Mouse (Mus musculus) hindbrain, embryonic 12.5 days (tissue): Measurements from ENCODE around the gene St7l. TPM values are rescaled to one million over a fixed set of nuclear protein-coding genes. Genes with fewer than 3 reads are reported as not detected.

ENCODE experiments used
- ATAC-seq: fragments of 200-750 bp; cut with Nextera tagmentation; 2 replicates; pipeline ENCODE4 v1.8.0; 2017; ENCODE audit warnings: moderate TSS enrichment; ENCODE audit not compliant: low FRiP score
- H3K27ac ChIP-seq: fragments of 300-500 bp; sonication (generic); 2 replicates; pipeline ENCODE4 v1.5.1; 2016; ENCODE audit warnings: mild to moderate bottlenecking
- H3K27me3 ChIP-seq: fragments of 300-500 bp; sonication (generic); 2 replicates; pipeline ENCODE4 v1.6.1; 2016; ENCODE audit warnings: mild to moderate bottlenecking
- H3K36me3 ChIP-seq: fragments of 300-500 bp; sonication (generic); 2 replicates; pipeline ENCODE4 v1.6.1; 2016; ENCODE audit warnings: mild to moderate bottlenecking
- H3K4me1 ChIP-seq: fragments of 300-500 bp; sonication (generic); 2 replicates; pipeline ENCODE4 v1.6.1; 2016
- H3K4me2 ChIP-seq: fragments of 300-500 bp; sonication (generic); replicated peaks from 2 replicates; pipeline ENCODE4 v1.6.1; 2016; ENCODE audit warnings: mild to moderate bottlenecking
- H3K4me3 ChIP-seq: fragments of 300-500 bp; sonication (generic); 2 replicates; pipeline ENCODE4 v1.5.1; 2016; ENCODE audit warnings: mild to moderate bottlenecking
- H3K9ac ChIP-seq: fragments of 300-500 bp; sonication (generic); 2 replicates; pipeline ENCODE4 v1.6.1; 2016; ENCODE audit warnings: mild to moderate bottlenecking, moderate library complexity
- H3K9me3 ChIP-seq: fragments of 300-500 bp; sonication (generic); replicated peaks from 2 replicates; pipeline ENCODE4 v1.6.1; 2016; ENCODE audit warnings: mild to moderate bottlenecking
- WGBS: fragments of 180-500 bp; shearing (Covaris S2); methylation state at CpG from one replicate; pipeline ENCODE4 v1.1.7; 2016; 5-methylcytosine and 5-hydroxymethylcytosine counted together
- polyA plus RNA-seq: library from polyadenylated mRNA; unstranded; fragments of >200 nt; fragmentation: Nextera tagmentation; extraction: Ambion mirVana; gene quantifications from 2 replicates; pipeline ENCODE4 v1.2.1, GENCODE M21; 2016

St7l gene
- polyA plus RNA-seq, 1 experiment from 2014 or later: 38.3 TPM

DNA sequence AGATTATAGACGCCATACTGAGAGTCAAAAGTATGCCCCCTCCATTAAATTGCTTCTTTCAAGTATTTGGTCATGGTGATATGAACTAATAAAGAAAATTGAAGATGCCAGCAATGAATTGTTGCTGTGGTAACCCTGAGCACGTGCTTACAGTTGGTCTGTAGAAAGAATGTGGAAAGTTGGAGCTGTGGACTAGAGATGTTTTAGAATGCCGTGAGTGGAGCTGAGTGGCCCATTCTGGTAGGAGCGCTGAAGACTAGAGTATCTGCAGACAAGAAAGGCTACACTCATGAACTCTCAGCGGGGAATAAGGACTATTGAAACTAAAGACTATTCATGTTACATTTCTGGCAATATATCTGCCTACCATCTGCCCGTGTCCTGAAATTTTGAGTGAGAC is 45.4 kb downstream of the St7l start:
- H3K36me3 ChIP-seq: peaks cover 18% of the 10 kb centered on the region
- no peaks in the 10 kb centered on the region for H3K4me1 ChIP-seq
- H3K9me3 ChIP-seq: no peaks in the 10 kb centered on the region
- ATAC-seq: no peak
- WGBS: 81% methylated on average over 6 of the region's 6 CpGs
- no peak overlapping the region for H3K9ac ChIP-seq
- H3K4me3 ChIP-seq: no peak overlapping the region
- H3K4me2 ChIP-seq: no peak overlapping the region
- no peak overlapping the region for H3K27ac ChIP-seq
- no peaks in the 10 kb centered on the region for H3K27me3 ChIP-seq

DNA sequence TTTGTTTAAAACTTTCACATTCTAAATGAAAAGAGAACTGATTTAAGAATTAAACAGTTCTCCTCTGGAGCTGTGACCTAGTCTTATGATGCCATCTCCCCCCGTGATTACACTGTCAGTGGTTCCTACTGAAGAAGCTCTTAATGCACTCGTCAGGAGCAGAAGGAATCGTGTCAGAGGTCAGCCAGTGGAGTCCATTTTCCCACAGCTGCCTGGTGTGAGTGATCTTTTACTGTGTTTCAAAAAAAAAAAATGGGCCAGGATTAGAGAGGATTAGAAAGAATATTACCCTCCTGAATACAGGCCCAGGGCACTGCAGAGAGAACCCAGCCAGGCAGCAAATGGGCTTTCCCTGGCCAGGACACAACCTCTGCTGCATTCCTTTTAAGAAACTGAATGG is 51.2 kb downstream of the St7l start:
- Histone ChIP-seq H3K4me2 (no peak overlapping the region), H3K27ac (no peak overlapping the region), H3K4me1 (no peaks in the 10 kb centered on the region), H3K27me3 (no peaks in the 10 kb centered on the region), H3K4me3 (no peak overlapping the region), H3K9ac (no peak overlapping the region), H3K9me3 (no peaks in the 10 kb centered on the region), H3K36me3 (peaks cover 10% of the 10 kb centered on the region)
- no peak for ATAC-seq
- WGBS: 41% methylated on average over 3 of the region's 3 CpGs

DNA sequence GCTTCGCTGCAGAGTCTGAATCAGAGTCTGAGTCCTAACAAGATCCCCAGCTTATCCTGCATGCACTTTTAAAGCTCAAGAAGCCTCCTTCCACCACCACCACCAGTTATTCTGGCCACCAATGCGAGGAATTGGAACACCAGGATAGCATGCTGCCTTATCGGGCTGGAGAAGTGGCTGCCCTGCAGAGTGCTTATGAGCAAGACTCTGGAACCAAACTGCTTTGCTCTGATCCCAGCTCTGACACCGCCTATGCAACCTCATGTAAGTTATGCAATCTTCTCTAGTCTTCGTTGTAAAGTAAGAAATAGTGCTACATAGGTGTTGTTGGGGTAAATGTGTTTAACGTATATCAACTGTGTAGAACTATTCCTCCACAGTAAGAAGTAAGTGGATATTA is 65.6 kb downstream of the St7l start:
- Histone ChIP-seq H3K27ac (no peak overlapping the region), H3K4me2 (no peak overlapping the region), H3K27me3 (no peaks in the 10 kb centered on the region), H3K4me3 (no peak overlapping the region), H3K36me3 (peaks cover 21% of the 10 kb centered on the region), H3K4me1 (no peaks in the 10 kb centered on the region), H3K9ac (no peak overlapping the region), H3K9me3 (no peaks in the 10 kb centered on the region)
- WGBS: 90% methylated on average over 6 of the region's 6 CpGs
- no peak for ATAC-seq

DNA sequence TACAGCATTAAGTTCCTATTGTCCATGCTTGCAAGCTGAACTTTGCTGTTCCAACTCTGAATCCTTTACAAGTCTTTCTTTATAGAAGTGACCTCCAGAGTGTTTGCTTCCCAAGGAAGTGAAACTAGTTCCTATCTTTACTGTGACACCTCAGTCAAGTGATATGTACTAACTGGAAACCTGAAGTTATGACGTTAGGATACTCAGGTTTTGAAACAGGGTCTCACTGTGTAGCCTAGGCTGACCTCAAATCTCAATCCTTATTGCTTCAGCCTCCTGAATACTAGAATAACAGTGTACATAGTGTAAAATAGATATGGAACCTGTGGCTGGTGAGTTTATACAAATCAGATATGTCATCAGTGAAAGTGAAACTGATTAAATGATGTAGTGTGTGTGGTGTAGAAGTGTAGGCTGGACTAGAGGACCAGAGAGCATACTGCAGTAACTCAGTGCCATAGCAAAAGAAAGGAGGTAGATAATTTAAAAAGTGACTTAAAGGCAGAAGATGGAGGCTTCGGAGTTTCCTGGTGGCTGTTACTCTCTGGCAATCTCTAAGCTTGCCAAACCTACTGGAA is 74.0 kb downstream of the St7l start:
- ATAC-seq: no peak
- H3K4me1 ChIP-seq: peaks cover 4% of the 10 kb centered on the region
- H3K36me3 ChIP-seq: 0 out of 2 replicates have a peak, but pooled peaks cover 6% of the 10 kb centered on the region
- H3K9ac ChIP-seq: no peak overlapping the region
- no peak overlapping the region for H3K4me2 ChIP-seq
- 87% methylated on average over 2 of the region's 2 CpGs for WGBS
- H3K4me3 ChIP-seq: no peak overlapping the region
- no peaks in the 10 kb centered on the region for H3K27me3 ChIP-seq
- H3K9me3 ChIP-seq: no peaks in the 10 kb centered on the region
- no peak overlapping the region for H3K27ac ChIP-seq

DNA sequence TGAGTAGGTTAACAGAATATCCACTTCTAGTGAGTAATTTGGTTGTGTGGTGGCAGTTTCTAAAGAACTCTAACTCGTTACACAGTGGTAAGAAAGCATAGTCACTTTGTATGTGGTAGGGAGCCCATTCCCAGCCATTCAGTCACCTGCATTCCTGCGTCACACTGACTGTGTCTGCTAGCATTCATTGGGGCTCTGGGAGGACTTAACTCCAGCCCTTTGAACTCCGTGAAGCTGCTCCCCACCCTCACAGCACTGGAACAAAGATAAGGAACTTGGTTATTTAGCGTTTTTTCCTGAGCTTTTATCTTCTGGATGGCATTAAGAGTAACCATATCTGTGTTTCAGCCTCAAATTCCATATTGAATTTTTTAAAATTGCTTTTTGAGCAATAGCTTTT is 74.5 kb downstream of the St7l start:
- 45% methylated on average over 4 of the region's 4 CpGs for WGBS

DNA sequence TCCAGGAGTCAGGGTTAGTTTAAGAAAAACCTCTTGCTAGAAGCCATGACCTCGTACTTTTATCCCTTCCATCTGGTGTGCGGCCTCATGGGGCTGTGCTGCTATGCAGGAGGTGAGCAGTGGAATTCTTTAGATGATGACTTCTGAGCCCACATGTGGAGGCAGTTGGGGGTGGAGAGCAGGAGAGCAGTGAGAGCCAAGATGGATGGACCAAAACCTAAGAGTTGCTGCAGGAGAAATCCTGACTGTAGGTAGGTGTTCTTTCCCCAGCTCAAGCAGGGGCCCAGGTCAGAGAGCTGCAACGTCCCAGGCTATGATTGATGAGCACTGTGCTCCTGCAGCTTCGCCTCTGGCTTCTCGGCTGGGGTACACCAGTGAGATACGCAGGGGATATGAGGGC is 76.9 kb downstream of the St7l start:
- WGBS: 37% methylated on average over 6 of the region's 6 CpGs
- Histone ChIP-seq H3K9ac (no peak overlapping the region), H3K27ac (no peak overlapping the region), H3K36me3 (peaks cover 4% of the 10 kb centered on the region; the same call in 1 of the 2 replicates), H3K4me3 (no peak overlapping the region), H3K9me3 (no peaks in the 10 kb centered on the region), H3K4me2 (no peak overlapping the region), H3K4me1 (peaks cover 13% of the 10 kb centered on the region), H3K27me3 (no peaks in the 10 kb centered on the region)
- no peak for ATAC-seq

More for the DNA sequence above, 74.5 kb downstream of the St7l start:
- H3K36me3 ChIP-seq: 0 out of 2 replicates have a peak, but pooled peaks cover 6% of the 10 kb centered on the region
- ATAC-seq: no peak
- no peaks in the 10 kb centered on the region for H3K9me3 ChIP-seq
- no peak overlapping the region for H3K27ac ChIP-seq
- H3K4me3 ChIP-seq: no peak overlapping the region
- no peaks in the 10 kb centered on the region for H3K27me3 ChIP-seq
- H3K4me1 ChIP-seq: peaks cover 9% of the 10 kb centered on the region
- H3K9ac ChIP-seq: no peak overlapping the region
- no peak overlapping the region for H3K4me2 ChIP-seq

DNA sequence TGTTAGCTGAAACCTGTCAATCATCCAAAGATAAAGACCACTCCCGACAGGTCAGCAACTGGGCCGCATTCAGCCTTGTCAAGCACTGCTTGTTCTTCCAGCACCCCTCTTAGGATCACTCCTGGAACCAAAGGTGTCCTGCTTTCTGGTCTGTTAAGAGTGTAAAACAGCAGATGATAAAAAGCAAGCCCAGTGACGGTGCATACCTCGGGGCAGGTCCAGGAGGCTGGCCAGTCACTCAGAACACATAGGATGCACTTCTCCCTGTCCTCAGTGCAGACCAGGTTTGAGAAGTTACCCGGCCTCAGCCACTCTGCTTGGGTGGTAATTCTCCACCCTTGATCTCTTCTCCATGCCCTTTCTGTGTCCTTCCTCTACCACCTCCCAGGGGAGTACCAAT is 78.9 kb downstream of the St7l start:
- Histone ChIP-seq H3K4me1 (peaks cover 13% of the 10 kb centered on the region), H3K9ac (no peak overlapping the region), H3K27ac (no peak overlapping the region), H3K9me3 (no peaks in the 10 kb centered on the region), H3K27me3 (no peaks in the 10 kb centered on the region), H3K36me3 (peaks cover 20% of the 10 kb centered on the region), H3K4me2 (no peak overlapping the region), H3K4me3 (no peak overlapping the region)
- WGBS: 55% methylated on average over 5 of the region's 5 CpGs
- ATAC-seq: no peak

DNA sequence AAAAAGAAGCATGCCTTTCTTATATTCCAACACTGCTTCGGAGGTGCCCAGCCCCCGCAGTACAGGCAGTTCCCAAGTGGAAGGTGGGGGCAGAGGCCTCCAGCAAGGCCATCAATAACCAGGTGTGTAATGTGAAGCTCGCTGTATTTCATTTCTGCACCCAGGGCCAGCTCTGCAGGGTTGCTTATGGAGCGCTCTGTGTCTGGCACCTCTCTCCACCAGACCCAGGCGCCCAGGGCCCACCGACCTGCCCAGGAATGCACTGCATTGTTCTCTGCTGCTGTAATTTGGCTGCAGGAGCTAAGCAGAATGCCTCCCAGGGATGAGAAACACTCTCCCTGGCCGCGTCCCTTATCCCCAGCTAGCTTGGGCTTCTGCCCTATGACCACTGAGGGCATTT is 79.5 kb downstream of the St7l start:
- 37% methylated on average over 8 of the region's 8 CpGs for WGBS
- H3K9ac ChIP-seq: no peak overlapping the region
- peak overlapping the region; percentile 41; the same call in 1 of the 2 replicates for H3K27ac ChIP-seq

DNA sequence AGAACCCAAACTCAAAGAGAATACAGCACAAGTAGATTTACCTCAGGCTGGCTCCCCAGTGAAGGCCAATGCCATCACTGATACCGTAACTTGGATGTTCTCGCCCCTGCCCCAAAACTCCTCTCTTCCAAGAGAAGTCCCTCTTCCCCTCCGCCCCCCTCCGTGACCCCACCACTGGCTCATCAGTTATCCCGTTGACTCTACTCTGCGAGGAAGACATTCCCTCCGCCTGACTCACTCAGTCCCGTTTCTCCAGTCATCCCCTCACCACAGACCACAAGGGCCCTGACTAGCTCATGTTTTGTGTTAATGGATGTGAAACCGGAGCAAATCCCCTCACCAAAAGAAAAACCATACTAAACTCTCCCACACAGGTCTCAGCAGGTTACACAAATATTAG is 81.1 kb downstream of the St7l start:
- Histone ChIP-seq H3K4me1 (peaks cover 13% of the 10 kb centered on the region), H3K27me3 (no peaks in the 10 kb centered on the region), H3K9ac (no peak overlapping the region), H3K9me3 (no peaks in the 10 kb centered on the region), H3K4me3 (no peak overlapping the region), H3K4me2 (no peak overlapping the region), H3K36me3 (peaks cover 19% of the 10 kb centered on the region), H3K27ac (no peak overlapping the region)
- no peak for ATAC-seq
- WGBS: 83% methylated on average over 9 of the region's 9 CpGs

More for the DNA sequence above, 79.5 kb downstream of the St7l start:
- Histone ChIP-seq H3K4me1 (peaks cover 13% of the 10 kb centered on the region), H3K9me3 (no peaks in the 10 kb centered on the region), H3K4me2 (no peak overlapping the region), H3K27me3 (no peaks in the 10 kb centered on the region), H3K4me3 (no peak overlapping the region), H3K36me3 (peaks cover 22% of the 10 kb centered on the region)
- no peak for ATAC-seq

DNA sequence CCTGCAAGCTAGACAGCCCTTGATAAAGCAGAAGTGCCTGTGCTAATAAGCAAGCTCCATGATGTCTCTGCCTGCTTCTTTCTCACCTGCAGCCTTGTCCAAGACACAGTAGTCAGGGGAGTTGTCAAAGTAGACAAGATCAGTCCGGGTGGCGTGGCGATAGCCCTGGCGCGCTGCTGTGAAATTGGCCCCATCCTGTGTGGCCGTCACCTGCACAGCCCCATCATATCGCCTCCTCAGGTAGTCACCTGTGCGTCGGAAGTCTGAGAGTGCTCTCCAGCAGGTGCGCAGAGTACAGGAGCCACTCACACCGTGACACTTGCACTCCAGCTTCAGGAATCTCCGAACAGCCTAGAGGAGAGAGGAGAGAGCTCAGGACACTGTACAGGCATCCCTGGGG is 87.1 kb downstream of the St7l start:
- no peaks in the 10 kb centered on the region for H3K27me3 ChIP-seq

DNA sequence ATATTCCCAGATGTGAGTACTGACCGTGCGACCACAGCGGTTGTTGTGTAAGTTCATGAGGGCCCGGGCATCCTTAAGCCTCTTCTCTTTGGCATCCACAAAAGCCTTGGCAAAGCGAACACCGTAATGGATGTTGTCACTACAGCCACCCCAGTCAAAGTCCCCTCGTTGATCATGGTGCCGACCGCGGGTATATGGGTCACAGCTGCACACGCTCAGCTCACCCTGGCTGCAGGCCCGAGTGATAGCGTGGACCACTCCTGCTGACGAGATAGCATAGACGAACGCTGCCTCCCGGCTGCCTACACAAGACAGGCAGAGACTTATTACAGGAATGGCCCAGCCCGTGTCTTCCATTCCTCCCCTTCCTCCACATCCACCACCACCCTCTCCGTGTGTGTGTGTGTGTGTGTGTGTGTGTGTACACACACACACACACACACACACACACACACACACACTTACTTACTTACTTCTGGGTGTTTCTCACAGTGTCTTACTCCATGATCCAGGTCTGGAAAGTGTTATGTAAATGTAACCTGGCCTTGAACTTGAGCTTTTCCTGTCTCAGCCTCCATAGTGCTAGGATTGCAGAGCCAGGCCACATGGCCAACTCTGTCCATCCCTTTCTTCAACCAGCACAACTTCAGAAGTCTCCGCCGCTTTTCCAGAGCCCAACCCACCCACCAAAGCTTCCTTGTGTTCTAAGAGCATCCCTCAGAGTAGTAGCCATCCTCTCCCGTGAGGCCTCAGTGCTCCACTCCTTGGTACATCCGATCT is 89.3 kb downstream of the St7l start:
- no peaks in the 10 kb centered on the region for H3K4me1 ChIP-seq

More for the DNA sequence above, 87.1 kb downstream of the St7l start:
- no peak overlapping the region for H3K9ac ChIP-seq
- H3K9me3 ChIP-seq: no peaks in the 10 kb centered on the region
- no peak overlapping the region for H3K4me2 ChIP-seq
- H3K4me1 ChIP-seq: no peaks in the 10 kb centered on the region
- peaks cover 37% of the 10 kb centered on the region for H3K36me3 ChIP-seq
- no peak for ATAC-seq
- 95% methylated on average over 12 of the region's 12 CpGs for WGBS
- no peak overlapping the region for H3K27ac ChIP-seq
- H3K4me3 ChIP-seq: no peak overlapping the region

DNA sequence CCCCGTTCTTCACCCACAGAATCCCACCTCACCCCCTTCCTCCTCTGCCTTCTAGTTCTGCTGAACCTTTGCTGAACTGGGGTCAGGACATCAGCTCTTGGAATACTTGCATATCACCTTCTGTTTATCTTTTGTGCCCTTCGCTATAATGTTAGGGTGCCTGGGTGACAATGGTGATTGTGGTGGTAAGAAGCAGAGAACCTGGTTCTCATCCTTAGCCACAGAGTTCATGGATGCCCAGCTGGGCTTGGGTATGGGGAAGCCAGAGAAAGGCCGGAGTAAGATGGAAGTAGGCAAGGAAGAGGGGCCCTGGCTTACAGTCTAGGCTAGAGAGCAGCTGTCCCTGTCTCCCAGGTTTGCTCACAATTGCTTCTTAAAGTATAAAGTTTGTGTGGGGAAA is 90.3 kb downstream of the St7l start:
- H3K36me3 ChIP-seq: peaks cover 18% of the 10 kb centered on the region
- no peak overlapping the region for H3K4me3 ChIP-seq
- no peak overlapping the region for H3K9ac ChIP-seq
- H3K4me1 ChIP-seq: no peaks in the 10 kb centered on the region
- H3K4me2 ChIP-seq: no peak overlapping the region
- H3K9me3 ChIP-seq: no peaks in the 10 kb centered on the region
- H3K27me3 ChIP-seq: peaks cover 9% of the 10 kb centered on the region
- no peak overlapping the region for H3K27ac ChIP-seq
- ATAC-seq: no peak
- WGBS: 97% methylated on average over 3 of the region's 3 CpGs

More for the DNA sequence above, 89.3 kb downstream of the St7l start:
- no peak for ATAC-seq
- Histone ChIP-seq H3K4me3 (no peak overlapping the region), H3K9ac (no peak overlapping the region), H3K9me3 (no peaks in the 10 kb centered on the region), H3K27me3 (no peaks in the 10 kb centered on the region), H3K36me3 (peaks cover 18% of the 10 kb centered on the region), H3K27ac (no peak overlapping the region), H3K4me2 (no peak overlapping the region)
- 91% methylated on average over 22 of the region's 23 CpGs for WGBS

DNA sequence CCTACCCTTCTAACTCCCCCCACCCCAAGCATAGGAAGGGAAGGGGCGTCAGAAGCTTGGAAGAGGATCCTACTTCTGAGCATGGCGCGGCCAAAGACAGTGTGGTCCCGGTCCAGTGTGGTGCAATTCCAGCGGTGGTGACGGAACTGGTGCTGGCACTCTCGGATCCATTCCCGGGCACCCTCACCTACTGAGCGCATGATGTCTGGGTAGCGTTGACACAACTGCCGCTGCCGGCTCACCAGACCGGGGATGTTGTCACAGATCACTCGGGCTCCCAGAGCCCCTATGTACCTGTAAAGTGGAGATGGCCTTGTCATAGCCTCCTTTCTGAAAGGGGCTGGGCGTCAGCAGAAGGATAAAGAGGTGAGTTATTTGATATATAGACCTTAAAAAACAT is 90.7 kb downstream of the St7l start:
- ATAC-seq: no peak
- Histone ChIP-seq H3K27ac (no peak overlapping the region), H3K9me3 (no peaks in the 10 kb centered on the region), H3K4me1 (no peaks in the 10 kb centered on the region), H3K27me3 (peaks cover 14% of the 10 kb centered on the region), H3K4me3 (no peak overlapping the region), H3K36me3 (peaks cover 18% of the 10 kb centered on the region), H3K9ac (no peak overlapping the region), H3K4me2 (no peak overlapping the region)
- 97% methylated on average over 15 of the region's 15 CpGs for WGBS
